Mouse (Mus musculus): ENCODE measurements at regions not wholly inside any gene's neighbourhood (a gene's known extent, or its start where the extent isn't known, plus 50 kb on each side); places are given as distances from the start of the nearest gene placed in this dataset.

DNA sequence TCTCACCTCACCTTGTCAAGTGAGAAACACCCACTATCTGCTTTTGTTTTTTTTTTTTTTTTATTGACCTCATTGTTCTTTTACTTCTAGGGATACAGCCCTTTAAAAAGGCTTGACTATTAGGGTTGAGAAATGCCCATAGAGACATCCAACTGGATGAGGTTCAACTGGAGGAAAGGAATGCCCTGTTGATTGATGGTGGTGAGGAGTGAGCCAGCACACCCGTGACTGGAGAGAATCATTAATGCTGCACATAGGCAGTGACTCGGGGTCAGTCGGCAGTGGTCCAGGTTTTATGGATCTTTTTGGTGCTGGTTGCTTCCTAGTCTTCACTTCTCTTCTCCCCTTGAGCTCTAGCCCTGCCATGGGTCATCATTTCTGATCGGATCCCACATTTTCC is 82.9 kb upstream of the Cryz start:
- no peak for DNase-seq (ENCODE audit: low spot score)

DNA sequence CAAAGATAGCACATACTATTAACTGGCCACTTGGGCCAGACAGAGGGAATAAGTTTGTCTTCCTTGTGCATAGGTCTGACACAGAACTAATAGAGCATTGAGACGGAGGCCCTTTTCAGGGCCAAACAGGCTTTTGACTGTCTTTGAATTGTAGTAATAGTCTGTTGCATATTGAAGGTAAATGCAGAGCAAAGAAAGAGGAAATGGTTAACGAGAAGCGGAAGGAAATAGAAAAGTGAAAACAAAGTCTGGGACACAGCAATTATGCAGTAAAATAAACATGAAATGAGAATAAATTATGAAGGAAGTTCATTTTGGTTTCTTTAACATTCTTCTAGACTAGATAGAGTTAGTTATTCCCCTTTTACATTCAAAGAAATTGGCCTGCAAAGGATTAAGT is 86.4 kb upstream of the Cryz start:
- no peak for DNase-seq (ENCODE audit: low spot score)

DNA sequence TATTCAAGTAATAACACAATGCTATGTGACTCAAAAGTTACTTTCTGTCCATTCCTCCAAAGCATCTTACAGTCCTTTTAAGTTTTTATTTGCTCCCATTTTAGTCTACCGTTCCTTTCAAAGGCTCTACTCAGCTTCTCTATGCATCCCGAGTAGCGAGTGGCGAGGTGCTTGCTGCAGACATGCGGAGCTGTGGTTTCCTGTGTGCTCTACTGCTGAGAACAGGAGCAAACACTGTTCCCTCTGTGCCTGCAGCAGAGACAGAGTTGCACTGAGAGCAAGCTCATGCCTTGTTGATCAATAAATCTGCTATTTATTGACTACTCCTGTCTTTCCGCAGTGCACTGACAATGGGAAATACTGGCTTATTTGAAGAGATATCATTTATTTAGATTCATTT is 87.1 kb upstream of the Cryz start:
- no peak for DNase-seq (ENCODE audit: low spot score)

DNA sequence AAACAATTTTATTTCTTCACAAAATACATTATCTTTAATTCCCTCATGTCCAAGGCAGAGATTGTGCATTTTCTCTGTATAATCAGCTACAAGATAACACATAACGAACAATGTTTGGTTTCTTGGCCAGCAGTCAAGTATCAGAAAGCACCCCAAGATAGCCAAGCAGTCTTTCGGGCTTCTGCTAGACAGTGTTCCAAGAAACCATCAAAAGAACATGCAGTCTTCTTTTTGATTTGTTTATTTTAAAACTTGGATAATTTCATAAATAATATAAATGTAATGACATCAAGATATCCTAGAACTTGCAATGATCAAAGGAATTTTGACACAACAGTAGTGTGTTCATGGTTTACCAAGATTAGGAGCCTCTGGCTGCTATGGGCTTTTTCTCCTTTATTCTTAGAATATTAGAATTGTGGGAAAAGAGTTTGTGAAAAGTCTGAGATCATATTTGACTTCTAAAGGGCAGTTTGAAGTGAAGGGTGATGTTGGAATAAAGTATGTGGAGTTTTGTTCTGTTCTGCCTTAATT is 103.1 kb upstream of the Cryz start:
- DNase-seq (ENCODE audit: low spot score) = no peak

DNA sequence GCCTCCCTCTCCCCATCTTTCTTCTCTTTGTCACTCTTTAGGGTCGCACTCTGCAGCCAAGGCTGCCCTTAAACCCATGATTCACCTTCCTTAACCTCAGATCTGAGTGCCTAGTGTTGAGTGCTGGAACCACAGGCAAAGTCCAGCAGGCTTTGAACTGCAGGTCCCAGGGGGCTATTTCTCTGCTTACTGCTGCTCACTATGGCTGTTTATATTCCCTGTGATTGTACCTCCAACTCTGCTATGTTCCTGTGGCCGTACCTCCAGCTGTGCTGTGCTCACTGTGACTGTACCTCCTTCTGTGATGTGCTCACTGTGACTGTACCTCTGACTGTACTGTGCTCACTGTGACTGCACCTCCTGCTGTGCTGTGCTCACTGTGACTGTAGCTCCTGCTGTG is 124.1 kb upstream of the Cryz start:
- no peak for DNase-seq (ENCODE audit: low spot score)

DNA sequence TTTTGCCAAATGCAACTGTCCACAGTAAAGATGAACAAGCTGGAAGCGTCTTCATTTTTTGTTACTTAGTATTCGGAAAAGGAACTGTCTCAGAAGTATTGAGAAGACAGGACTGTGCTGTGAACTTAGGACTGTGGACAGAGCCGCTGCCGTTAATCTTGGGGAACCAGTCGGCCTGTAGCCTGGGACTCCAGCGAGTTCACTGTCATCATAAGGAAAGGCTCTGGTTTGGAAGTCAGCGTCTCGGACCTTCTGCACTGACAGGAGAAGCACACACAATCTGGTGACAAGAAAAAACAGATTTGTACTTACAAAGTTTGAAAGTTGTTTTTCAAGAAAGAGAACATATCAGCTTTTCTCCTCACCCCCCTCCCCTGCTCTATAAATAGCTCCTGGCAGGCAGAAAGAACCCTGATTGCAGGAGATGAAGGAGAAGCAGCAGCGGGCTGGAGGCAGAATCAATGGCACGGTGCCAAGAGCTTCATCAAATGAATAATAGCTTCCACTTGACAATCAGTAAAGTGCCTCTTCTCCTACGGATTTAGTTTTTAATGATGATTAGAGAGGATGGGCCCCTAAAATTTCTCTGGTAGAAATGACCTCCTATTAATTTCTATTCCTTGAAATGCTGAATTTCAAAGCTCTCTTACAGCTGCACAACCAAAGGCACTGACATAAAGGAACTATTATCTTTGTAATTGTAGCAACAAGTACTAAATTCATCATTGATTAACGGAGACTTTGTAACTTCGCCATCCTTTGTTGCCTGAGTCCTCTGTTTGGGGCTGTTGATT is 128.7 kb upstream of the Cryz start:
- peak; percentile 7 for DNase-seq (ENCODE audit: low spot score)

DNA sequence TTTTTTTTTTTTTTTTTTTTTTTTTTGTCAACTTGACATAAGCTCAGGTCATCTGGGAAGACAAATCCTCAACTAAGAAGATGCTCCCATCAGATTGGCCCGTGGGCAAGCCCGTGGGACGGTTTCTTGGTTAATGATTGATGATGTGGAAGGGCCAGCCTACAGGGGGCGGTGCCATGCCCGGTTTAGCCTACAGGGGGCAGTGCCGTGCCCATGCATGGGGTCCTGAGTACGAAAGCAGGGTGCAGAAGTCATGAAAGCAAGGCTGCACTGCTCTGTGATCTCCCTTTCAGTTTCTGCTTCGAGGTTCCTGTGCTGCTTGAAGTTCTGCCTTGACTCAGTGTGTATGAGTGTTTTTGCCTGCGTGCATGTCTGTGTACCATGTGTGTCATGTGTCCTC is 127.7 kb upstream of the Lhx8 start:
- no peak for DNase-seq (ENCODE audit: low spot score)

DNA sequence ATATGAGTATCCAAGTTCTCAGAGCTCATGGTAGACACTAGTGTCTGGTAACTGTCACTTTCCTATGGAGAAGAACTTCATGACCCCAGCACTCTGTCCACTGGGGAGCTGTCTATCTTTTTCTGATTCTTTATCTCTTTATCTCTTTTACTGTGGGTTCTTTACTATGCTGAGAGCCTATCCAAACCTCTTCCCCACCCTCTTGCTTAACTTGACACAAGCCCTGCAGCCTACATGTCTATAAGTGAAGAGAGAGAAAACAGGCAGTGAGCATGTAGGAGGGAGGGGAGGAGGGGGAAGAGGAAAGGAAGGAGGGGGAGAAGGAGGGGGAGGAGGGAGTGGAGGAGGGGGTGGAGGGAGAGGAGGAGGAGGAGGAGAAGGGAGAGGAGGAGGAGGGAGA is 122.6 kb upstream of the Lhx8 start:
- no peak for DNase-seq (ENCODE audit: low spot score)

DNA sequence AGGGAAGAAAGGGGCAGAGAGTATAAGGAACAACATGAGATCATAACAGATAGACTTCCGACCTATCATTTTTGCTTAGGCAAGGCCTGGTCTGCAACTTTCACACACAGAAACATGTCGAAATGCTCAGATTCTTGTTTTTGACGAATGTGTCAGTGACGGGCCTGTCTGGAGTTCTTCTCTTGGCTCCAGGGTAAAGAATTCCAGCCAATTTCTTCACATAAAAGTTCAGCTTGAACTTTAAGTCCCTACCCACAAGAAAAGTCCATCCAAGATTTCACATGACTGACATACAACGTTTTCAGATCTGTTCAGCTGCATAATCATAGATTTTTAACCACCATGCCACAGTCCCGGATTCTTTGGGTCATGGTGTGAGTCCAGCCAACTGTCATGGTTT is 122.1 kb upstream of the Lhx8 start:
- no peak for DNase-seq (ENCODE audit: low spot score)

DNA sequence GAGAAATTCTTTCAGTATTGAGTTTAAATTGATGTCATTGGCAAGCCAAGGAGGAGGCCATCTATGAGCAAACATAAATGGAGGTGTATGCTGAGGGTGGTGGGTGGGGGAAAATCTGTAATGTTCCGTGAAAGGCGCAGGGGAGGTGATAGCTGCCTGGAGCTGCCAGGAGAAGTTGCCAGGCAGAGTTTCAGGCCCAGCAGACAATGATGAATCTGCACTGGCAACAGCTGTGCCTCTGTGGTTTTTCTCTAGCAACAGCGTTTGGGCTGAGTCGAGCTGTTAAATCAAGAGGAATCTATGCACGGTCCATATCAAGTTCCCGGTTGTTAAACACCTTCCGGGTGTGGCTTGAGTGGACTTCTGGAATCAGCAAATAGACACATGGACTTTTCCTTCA is 120.7 kb upstream of the Lhx8 start:
- no peak for DNase-seq (ENCODE audit: low spot score)

DNA sequence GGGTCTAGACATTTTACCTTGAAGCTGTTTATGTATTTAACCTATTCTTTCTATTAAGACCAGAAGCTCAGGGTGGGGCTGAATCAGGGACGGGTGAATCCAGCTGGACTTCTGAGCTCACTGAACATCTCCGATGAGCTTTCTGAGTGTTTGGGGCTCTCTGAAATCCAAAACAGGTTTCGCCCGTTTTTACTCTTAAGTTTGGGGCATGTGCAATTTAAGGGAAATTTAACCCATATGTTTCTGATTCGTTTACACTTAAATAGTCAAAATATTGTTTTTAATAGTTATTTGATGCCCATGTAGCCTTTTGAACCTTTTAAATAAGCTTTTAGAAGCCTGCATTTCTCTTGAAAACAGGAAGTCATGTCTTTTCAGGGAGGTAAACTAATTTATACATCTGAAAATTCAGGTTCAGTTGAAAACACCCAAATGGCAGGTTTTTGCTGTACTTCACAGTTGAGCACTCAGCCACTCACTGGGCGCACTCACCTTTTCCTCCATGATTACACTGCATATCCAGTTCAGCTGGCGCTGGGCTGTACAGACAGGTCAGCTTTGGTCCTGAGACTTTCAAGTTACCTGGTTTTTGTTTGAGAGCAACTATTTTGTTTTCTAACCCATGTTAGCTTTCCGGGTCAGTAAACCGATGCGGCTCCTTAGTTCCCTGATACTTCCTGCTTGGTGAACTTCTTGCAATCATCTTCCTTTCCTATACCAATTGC is 113.1 kb upstream of the Lhx8 start:
- DNase-seq (ENCODE audit: low spot score) = no peak

DNA sequence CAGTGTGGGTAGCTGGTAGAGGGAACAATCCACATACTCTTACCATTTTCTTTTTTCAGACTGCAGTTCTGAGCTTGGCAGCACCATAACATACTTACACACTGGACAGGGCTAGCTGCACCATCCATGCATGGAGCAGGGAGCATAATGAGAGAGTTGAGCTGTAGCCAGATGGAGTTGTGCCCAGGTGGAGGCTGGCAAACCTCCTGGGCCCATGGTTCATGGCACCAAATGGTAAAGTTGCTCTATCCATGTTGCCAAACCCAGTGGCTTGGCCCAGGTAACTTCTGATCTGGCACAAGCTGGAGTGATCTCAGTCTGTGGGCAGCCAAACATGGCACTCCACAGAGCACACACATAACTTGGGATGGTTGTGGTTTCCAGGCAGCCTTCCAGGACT is 111.0 kb upstream of the Lhx8 start:
- peak; percentile 23 for DNase-seq (ENCODE audit: low spot score)

DNA sequence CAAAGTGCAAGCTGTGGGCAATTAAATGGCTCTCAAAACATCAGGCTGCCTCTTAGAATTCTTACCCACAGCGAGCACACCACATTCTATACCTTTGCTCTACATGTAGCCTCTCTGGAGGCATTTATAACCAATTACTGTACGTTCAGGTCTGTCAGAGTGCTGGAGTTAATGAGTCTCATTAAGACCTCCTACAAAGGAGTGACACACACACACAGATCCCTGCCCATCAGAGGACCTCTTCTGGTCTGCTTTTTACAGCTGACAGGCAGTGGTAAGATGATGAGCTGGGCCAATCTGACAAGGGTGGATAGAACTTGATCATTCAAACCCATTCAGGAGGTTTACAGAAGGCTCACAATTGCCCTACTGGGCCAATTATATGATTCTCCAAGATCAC is 110.4 kb upstream of the Lhx8 start:
- no peak for DNase-seq (ENCODE audit: low spot score)

DNA sequence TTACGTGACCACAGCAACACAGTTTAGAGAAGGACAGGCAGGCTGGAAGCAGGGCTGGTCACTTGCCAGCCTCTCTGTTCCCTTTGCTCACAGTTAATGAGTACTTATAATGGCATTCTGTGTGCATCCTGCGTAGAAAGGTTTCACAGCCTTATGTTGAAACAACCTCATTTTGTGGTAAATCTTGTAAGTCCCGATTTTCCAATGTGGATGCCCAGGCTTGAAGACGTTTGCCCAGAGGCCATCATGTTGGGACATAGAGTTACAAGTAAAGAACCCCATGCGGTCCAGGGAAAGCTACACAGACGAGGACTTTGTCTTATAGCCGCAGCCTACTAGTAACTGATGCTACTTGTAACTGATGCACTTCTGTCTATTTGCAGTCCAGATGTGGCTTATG is 100.4 kb upstream of the Lhx8 start:
- no peak for DNase-seq (ENCODE audit: low spot score)

DNA sequence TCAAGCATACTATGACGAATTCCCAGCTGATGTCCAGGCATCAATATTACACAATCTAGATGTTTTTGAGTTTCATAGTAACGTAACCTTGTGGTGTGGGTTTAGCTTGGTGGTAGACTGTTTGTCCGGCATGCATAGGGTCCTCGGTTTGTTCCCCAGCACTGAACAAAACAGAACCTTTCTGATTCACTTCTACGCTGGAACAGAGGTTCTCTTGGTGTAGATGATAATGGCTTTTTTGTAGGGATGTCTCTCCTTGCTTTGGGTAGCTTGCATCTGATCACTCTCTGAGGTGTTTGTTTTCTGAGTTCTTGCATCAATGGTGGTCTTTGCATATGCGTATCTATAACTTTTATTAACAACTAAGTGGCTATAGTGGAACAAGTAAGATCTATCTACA is 99.2 kb upstream of the Lhx8 start:
- no peak for DNase-seq (ENCODE audit: low spot score)

DNA sequence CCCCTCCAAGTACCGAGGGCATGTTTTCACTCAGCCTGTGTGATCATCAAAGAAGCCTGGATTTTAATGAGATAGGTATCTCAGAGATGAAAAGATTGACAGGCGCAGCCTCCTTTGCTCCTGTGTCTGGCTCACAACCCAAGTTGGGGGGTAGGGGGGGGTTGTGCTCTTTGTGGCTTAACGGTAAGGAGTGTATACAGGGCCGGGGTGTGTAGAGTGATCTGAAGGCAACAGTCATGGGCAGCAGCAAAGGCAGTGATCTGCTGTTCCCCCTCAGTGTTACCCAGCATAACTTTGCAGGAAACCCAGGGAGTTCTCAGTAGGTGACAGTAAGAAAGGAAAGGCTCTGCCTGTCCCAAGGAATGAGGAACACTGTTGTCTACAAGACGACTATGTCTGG is 94.1 kb upstream of the Lhx8 start:
- no peak for DNase-seq (ENCODE audit: low spot score)

DNA sequence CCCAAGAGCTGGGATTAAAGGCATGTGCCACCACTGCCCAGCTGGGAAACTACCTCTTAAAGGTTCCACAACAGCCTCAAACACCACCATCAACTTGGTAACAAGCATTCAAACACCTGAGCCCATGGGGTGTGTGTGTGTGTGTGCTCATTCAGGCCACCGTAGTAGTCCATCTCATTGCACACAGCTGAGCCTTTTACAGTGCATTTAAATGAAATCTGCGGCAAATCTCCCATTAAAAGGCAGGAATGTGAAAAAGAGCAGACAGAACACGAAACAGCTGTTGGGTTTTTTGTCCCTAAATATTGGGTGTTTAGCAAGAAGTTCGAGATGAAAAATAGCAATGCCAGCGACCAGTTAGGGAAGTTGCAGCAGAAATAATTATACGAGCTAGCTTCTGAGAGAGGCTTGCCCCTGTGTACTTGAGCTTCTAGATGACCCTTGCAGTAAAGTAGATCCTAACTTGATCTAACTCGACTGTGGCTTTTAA is 91.0 kb upstream of the Lhx8 start:
- DNase-seq (ENCODE audit: low spot score) = no peak

DNA sequence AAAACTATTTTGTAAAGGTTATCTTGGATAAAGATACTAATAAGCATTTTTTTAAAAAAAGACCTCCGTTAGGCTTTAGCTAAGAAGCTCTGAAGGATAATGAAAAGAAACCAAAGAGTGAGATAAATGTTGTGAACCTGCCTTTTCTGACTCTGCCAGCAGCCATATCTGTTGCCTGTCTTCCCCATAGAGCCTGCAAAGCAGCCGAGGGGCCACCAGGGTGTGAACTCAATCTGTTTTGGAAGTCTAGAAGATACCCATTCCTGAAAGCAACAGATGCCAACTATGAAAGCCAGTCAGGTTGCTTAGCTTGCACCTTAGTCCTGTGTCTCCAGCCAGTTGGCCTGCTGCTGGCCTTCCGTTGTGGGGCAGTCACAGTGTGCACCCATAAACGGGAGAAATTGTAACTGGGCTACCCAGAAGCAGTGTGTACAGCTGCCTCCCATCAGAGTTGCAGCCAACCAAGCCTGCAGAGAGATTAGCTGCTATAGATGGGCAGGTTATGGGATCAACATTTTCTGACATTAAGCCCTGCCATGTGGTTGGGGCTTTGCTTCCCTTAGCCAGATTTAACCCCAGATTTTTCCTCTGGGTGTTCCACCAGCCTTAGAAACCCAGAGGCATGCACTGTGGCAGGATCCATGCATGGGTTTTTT is 87.8 kb upstream of the Lhx8 start:
- DNase-seq (ENCODE audit: low spot score) = no peak

DNA sequence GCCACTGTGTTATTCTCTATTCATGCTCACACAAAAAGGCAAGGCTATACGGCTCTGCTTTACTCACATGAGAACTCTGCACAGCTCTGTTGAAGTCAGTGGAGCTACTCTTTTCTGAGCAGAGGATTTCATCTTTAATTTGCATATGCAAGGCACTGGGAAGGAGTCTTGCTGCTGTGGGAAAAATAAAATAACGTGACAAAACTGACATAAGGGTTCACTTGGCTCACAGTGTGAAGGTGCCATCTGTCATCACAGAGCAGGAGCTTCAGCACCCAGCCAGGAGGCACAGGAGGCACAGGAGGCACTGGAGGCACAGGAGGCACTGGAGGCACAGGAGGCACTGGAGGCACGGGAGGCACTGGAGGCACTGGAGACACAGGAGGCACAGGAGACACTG is 83.9 kb upstream of the Lhx8 start:
- DNase-seq (ENCODE audit: low spot score) = no peak

DNA sequence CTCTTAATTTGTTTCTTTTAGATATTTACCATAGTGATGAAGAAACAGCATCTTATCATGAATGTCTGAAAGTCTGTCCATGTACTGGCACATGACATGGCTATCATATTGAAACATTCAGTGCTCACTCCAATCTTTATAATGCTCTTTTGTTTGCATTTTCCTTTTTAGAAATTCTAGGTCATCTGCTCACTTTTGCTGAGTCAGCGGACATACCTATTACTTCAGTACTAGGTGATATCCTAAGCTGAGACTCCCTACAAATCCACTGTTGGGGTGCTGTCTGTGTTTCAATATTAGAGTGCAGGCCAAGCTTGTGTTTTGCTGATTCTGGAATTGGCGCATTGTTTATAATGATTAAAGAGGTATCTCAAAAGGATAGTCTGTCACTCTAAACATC is 79.8 kb upstream of the Lhx8 start:
- no peak for DNase-seq (ENCODE audit: low spot score)

DNA sequence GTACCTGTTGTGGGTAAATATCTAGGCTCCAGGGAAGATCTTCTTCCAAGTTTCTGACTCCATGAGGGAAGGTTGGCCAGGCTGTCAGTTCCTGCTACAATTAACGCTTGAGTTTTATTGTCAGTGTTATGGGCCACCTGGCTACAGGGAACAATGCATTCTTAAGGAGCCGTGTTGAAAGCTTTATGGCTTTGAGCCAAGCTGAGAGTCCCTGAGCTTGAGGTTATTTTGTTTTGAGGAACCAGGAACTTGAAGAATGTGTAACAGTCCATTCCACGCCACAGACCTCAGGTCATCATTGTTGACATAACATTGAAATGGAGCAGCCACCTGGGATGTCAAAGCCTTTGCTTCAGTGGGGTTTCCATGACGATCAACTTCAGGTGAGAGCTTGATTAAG is 71.6 kb upstream of the Lhx8 start:
- DNase-seq (ENCODE audit: low spot score) = no peak

DNA sequence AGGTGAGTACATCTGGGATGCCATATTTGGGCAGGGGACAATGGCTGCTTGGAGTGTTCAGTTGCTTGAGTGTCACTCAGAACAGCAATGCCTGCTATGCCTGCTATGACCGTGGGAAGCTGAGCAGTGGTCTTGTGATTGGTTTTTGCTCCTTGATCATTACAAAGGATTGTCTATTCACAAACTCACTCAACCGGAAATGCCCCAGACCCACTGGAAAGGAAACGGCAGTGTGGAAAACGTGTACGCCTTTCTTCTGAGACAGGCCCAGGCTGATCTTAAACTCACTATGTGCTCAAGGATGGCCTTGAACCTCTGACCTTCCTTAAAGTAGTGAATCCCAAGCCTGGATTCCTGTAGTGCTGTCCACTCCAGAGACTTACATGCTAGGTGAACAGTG is 63.2 kb upstream of the Lhx8 start:
- no peak for DNase-seq (ENCODE audit: low spot score)

DNA sequence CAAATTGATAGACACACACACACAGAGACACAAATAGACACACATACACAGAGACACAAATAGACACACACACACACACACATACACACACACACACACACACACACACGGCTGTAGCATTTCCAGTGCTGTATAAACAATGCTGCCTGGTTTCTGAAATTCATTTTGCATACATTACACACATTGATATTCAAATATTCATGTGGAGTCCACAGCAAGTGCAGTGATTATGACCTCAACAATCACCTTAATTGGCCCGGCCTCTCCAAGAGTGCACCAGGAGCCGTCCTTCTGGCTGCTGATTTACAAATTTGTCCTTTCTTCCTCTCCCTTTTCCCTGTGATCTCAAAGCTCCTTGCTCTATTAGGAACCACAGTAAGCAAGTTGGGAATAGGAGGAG is 61.2 kb upstream of the Lhx8 start:
- DNase-seq (ENCODE audit: low spot score) = no peak

All from ovary, postnatal 36 days (tissue).